Mouse (Mus musculus): Measurements from ENCODE around the gene 2010111I01Rik.

- TF ChIP-seq USF1 (IDR thresholded peaks at IDR 0.05; ENCODE audit: low read depth) = no peak
- TF ChIP-seq POLR2A (IDR thresholded peaks at IDR 0.05; ENCODE audit: insufficient read length, low read depth) = no peak
Observed at GRCm38 (mm10) chr13:63335421-63336134, 370.9 kb downstream of the 2010111I01Rik start.
